Mouse (Mus musculus) cerebellum, adult 11-12 months (tissue): Measurements from ENCODE around the gene Prdx4.
"Not testable (repeated sequence)": the region's sequence is repeated elsewhere in the genome, so short reads cannot be mapped to it uniquely, and the experiment has no call there.

Source experiments
- DNase-seq: peaks from one replicate; pipeline ENCODE4 v3.0.0; 2022

The Prdx4 gene

GRCm38 (mm10) chrX:155340654-155341053 is at the start of gene Prdx4:
TSS of gene Prdx4 (minus strand) at chrX:155340754.
- no peak for DNase-seq

GRCm38 (mm10) chrX:155376538-155376937 is 36.0 kb upstream of the Prdx4 start:
- DNase-seq, result no peak

GRCm38 (mm10) chrX:155375458-155375857 is 34.9 kb upstream of the Prdx4 start:
- DNase-seq, result no peak

GRCm38 (mm10) chrX:155370110-155370509 is 29.6 kb upstream of the Prdx4 start:
- DNase-seq, result not testable (repeated sequence)

GRCm38 (mm10) chrX:155365095-155365494 is 24.5 kb upstream of the Prdx4 start:
- DNase-seq, result no peak

GRCm38 (mm10) chrX:155346249-155346648 is 5.7 kb upstream of the Prdx4 start:
- DNase-seq, result no peak

GRCm38 (mm10) chrX:155337905-155338721 is 2.4 kb downstream of the Prdx4 start:
- DNase-seq, result peak; percentile 74

GRCm38 (mm10) chrX:155337567-155337904 is 3.0 kb downstream of the Prdx4 start:
- DNase-seq, result no peak

GRCm38 (mm10) chrX:155318005-155318404 is 22.5 kb downstream of the Prdx4 start:
- DNase-seq, result no peak

- no peak for DNase-seq
These were observed 34.2 kb downstream of the Prdx4 start for GRCm38 (mm10) chrX:155306390-155306789.

GRCm38 (mm10) chrX:155280427-155281044 is 60.0 kb downstream of the Prdx4 start:
- DNase-seq, result no peak

- no peak for DNase-seq
These were observed 62.1 kb downstream of the Prdx4 start for GRCm38 (mm10) chrX:155278483-155278882.
